Mouse (Mus musculus): ENCODE measurements around the gene Tspan9.
A peak's percentile ranks its signal among the peaks of the same experiment; 100 is the strongest.

Gene Tspan9

DNA sequence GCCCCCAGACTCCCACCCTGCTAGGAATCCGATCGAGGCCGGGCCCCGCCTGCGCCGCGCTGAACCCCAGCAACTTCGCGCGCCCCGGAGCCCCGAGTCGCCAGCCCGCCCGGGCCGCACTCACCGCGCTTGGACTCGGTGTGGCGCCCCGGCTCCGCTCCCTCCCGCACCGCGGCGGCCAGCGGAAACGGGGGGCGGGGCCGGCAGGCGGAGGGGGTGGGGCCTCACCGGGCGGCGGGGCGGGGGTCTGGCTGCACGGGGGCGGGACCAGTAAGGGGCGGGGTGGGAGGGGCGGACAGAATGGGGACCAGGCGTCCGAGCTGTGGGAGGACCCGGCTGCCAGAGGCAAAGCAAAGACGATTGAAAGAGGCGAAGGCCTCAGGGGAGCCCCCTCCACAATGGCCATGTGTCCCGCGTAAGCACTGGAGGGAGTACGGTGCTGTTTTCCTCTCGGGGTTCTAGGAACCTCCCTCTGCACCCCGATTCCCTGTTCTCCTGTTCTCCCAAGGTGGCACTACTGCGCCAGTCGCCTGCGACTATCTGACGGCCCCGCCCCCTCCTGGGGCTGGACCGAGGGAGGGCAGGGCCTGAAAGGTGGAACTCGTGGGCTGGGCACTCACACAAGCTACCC lies at the start of gene Tspan9:
TSS of gene Tspan9 (minus strand) at position 205 of the 631 bp plus-strand sequence.
- peak; percentile 59 for DNase-seq (ENCODE audit: low spot score)

DNA sequence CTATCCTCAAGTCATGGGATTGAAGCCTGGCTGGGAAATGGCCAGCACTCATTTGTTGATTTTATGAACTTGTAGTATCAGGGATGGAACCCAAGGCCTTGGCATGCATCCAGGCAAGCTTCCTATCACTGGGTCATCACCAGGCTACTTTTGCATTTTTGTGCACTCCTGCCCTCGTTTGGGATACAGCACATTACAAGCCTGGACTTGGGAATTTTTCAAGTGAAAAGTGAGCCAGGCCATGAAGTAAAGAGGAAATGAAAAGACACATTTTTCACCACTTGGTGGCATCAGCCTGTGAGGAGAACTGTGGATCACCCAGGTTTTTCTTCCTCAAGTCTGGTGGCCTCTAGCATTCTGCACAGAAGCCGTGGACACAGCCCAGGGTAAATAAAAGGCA lies 40.1 kb upstream of the Tspan9 start:
- no peak for DNase-seq (ENCODE audit: low spot score)

GRCm38 (mm10) chr6:128181176-128181575 lies 37.8 kb upstream of the Tspan9 start:
- no peak for DNase-seq (ENCODE audit: low spot score)

DNA sequence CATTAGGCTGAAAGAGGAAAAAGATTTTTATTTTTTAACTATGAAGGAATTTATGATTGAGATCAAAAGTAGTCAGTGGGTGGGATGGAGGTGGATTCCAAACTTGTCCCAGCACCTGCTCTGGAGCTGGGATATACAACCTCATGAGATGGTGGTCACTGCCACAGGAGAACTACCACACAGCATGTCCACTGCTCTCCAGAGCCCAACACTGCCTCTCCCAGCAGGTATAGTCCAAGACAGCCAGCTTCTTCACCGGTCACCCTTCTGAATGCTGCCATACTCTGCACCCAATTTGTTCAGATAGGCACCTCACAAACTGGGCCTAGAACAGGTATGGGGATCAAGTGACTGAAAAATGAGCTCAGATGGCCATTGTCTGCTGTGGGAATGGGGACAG lies 36.3 kb upstream of the Tspan9 start:
- no peak for DNase-seq (ENCODE audit: low spot score)

- no peak for DNase-seq (ENCODE audit: low spot score)
These were observed 35.9 kb upstream of the Tspan9 start for GRCm38 (mm10) chr6:128179247-128179646.

- no peak for DNase-seq (ENCODE audit: low spot score)
These were observed 35.3 kb upstream of the Tspan9 start for GRCm38 (mm10) chr6:128178681-128179080.

GRCm38 (mm10) chr6:128168785-128169679 lies 25.6 kb upstream of the Tspan9 start:
- DNase-seq (ENCODE audit: low spot score): peak; percentile 29

- DNase-seq (ENCODE audit: low spot score): no peak
These were observed 22.2 kb upstream of the Tspan9 start for GRCm38 (mm10) chr6:128165564-128165963.

- DNase-seq (ENCODE audit: low spot score): no peak
These were observed 21.2 kb upstream of the Tspan9 start for GRCm38 (mm10) chr6:128164632-128165031.

- no peak for DNase-seq (ENCODE audit: low spot score)
These were observed 15.7 kb upstream of the Tspan9 start for GRCm38 (mm10) chr6:128159092-128159491.

DNA sequence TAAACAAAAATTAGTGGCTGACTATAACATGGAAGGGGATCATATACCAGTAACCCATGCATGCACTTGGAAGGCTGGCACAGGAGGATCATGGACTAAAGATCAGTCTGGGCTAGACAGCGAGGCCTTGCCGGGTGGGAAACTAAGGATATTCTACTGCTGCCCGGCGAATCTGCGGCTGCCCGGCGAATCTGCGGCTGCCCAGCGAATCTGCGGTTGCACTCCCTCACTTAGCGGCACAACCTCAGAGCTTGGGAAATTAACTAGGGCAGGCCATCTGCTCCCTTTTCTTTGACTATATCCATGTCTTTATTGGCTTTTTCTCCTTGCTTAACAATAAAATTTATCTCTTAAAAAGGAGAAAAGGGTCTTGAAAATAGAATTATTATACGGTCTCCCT lies 14.6 kb upstream of the Tspan9 start:
- DNase-seq (ENCODE audit: low spot score): no peak

GRCm38 (mm10) chr6:128156476-128156875 lies 13.1 kb upstream of the Tspan9 start:
- DNase-seq (ENCODE audit: low spot score): no peak

DNA sequence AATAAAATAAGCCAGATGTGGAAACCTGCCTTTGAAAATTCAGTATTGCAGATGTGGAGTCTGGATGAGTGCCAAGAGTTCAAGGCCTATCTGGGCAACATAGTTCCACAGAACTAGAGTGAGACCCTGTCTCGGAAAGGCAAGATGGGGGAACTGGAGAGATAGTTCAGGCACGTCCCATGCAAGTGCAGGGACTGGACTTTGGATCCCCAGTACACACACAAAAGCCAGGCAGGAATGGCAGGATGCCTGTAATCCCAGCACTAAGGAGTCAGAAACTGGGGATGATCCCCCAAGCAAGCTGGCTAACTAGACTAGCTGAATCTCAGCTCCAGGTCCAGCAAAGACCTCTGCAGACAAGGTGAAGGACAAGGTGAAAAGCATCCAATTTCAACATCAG lies 12.5 kb upstream of the Tspan9 start:
- DNase-seq (ENCODE audit: low spot score): no peak

- DNase-seq (ENCODE audit: low spot score): peak; percentile 66
These were observed 2.4 kb upstream of the Tspan9 start for GRCm38 (mm10) chr6:128145765-128146164.

DNA sequence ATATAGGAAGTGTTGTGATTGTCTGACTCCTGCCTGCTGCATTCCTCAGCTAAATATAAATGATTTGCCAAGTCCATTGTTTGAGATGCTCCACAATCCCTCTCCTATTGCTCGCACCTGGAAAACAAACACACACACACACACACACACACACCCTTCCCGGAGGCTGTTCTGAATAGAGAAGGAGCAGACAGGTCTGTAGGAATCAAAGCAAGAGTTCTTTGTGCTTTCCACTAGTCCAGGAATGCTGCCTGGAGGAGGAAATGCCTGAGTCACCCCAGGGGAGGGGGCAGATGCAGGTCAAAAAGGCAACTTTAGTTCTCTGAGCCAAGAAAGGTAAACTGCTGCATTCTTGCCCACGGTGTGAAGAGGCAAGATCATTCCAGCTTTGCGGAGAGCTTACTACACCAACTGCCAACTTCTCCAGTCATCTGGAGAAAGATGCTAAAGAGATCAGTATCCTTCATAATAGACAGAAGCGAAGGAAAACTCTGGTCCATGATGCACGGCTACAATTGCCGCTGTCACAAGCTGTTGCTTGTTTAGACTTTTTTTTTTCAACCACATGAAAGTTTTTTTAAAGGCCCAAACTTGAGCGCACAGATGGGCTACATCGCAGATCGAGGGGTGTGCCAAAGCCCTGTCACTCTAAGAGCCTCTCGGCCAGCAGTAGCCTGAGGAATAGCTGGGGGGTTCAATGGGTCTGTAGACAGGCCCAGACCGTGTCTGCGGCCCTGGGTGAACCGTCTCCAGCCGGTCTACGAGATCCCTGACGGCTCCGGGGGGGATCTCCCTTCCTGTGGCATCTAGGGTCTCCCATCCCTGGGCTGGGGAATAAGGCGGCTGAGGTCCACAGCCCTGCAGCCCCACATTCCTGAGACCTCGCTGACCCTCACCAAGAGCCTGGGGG lies 770 bp downstream of the Tspan9 start:
- DNase-seq (ENCODE audit: low spot score): no peak

DNA sequence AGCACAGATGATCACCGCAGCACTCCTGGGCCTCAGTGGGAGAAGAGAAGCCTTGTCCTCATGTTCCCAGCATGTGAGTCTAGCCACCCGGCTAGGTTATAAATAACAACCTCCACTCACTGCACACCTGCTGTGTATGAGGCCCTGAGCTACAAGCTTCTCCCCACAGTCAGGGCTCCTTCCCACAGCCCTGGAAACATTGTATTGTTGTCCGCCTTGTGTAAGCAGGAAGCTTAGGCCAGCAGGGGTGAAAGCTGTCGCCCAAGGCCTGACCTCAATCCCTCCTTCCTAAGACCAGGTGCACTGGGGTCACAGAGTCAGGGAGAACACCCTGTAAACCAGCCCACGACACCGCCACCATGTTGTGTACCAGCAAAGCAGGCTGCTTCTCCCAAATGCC lies 2.7 kb downstream of the Tspan9 start:
- no peak for DNase-seq (ENCODE audit: low spot score)

DNA sequence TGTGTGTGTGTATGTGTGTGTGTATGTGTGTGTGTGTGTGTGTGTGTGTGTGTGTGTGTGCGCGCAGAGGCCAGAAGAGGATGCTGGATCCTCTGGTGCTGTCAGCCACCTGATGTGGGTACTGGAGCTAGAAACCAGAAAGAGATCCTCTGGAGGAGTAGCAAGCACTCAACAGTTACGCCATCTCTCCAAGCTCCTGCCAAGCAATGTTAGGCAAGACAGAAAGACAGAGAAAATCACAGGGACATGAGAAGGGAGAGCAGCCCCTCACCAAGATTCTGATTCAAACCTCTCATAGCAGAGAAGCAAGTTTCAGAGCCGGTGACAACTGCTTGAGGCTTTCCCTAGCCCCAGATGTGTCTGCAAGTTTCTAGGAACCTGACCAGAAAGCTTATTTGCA lies 5.5 kb downstream of the Tspan9 start:
- DNase-seq (ENCODE audit: low spot score): no peak

- no peak for DNase-seq (ENCODE audit: low spot score)
These were observed 6.7 kb downstream of the Tspan9 start for GRCm38 (mm10) chr6:128136654-128137053.

DNA sequence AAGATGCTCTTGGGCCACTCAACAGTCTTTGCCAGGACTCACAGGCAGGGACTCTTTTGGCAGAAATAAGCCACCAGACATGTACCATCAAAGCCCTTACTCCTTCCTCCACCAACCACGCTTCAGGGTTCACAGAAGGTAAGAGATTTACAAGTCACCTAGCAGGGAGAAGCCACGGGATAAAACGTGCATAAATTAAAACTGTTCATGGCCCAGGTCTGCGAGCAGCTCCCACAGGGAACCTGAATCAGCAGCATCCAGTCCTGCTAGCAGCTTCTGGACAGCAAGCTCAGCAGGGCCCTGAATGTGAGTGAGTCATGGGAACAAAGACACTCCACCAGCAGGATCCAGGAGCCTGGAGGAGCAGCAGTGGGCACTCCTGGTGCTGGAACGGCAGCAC lies 7.9 kb downstream of the Tspan9 start:
- no peak for DNase-seq (ENCODE audit: low spot score)

DNA sequence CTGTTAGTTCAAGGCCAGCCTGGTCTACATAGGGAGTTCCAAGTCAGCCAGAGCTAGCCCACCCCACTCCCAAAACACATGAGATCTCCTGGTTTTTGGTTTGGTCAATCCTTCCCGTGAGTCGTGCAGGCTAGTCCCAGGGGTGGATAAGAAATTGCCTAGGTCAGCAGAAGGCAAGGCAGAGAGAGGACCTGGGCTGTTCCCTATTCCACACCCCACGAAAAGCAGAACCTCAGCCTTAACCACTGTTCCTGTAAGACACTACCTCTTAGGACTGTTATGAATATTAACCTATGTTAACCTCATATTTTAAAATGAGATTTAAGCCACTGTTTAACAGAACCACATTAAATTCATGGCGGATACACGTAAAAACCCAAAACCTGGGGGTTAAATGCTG lies 8.4 kb downstream of the Tspan9 start:
- no peak for DNase-seq (ENCODE audit: low spot score)

GRCm38 (mm10) chr6:128134196-128134924 lies 9.0 kb downstream of the Tspan9 start:
- DNase-seq (ENCODE audit: low spot score): no peak

DNA sequence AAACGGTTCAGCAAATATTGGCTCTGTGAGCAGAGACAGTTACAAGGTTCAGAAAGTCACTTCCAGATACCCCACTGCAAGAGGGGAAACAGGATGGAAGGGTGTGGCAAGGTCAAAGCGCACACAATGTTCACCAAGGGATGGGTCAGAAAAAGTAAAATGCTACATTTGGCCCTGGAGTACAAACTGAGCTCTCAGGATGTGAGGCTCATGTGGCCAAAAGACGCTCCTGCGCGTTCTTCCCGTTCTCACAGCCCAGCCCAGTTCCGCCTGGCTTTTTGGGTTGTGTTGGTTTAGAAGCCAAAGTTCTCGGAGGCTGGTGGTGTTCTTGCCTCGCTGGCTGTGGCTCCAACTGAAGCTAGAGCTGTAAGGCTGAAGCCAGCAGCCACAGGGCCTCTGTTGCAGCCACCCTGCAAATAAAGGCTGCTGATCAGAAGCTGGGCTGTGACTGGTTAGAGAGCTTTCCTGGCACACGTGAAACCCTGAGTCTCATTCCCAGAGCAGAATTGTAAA lies 9.7 kb downstream of the Tspan9 start:
- no peak for DNase-seq (ENCODE audit: low spot score)
